Mouse (Mus musculus) G1E (cell line): ENCODE data around the gene Tenm2. TPM values are rescaled to one million over a fixed set of nuclear protein-coding genes. Genes with fewer than 3 reads are reported as not detected.

ENCODE experiments used
- ATAC-seq: 2 replicates; pipeline ENCODE4 v1.8.0; 2016; ENCODE audit warnings: mild to moderate bottlenecking; ENCODE audit not compliant: insufficient number of reproducible peaks, poor library complexity, low FRiP score, severe bottlenecking; ENCODE audit errors: extremely low read depth
- DNase-seq: peaks from one replicate; pipeline ENCODE4 v3.0.0; 2012; ENCODE audit warnings: low spot score
- H3K27me3 ChIP-seq: 2 replicates; pipeline ENCODE4 v1.6.1; 2012; ENCODE audit warnings: mild to moderate bottlenecking, low read length, inconsistent platforms; ENCODE audit not compliant: insufficient read depth
- H3K36me3 ChIP-seq: replicated peaks from 2 replicates; pipeline ENCODE3; 2012; ENCODE audit warnings: mild to moderate bottlenecking, inconsistent platforms
- H3K4me1 ChIP-seq: 2 replicates; pipeline ENCODE4 v1.6.1; 2012; ENCODE audit warnings: low read depth, low read length, inconsistent platforms, mixed read lengths; ENCODE audit not compliant: insufficient read depth
- H3K4me3 ChIP-seq: 2 replicates; pipeline ENCODE4 v1.5.1; 2012; ENCODE audit warnings: low read depth, mild to moderate bottlenecking, inconsistent platforms, low read length, moderate library complexity, mixed read lengths
- H3K9me3 ChIP-seq: replicated peaks from 2 replicates; pipeline ENCODE4 v1.6.1; 2012; ENCODE audit warnings: inconsistent platforms
- CTCF ChIP-seq: IDR thresholded peaks from 2 replicates; pipeline ENCODE4 v1.5.1; 2012; ENCODE audit warnings: low read depth, low read length, inconsistent platforms, mixed read lengths
- GATA1 ChIP-seq: IDR thresholded peaks from 2 replicates; pipeline ENCODE4 v1.6.1; 2012; ENCODE audit warnings: borderline replicate concordance, low read length, inconsistent platforms, mixed read lengths
- GATA2 ChIP-seq: IDR thresholded peaks from 2 replicates; pipeline ENCODE4 v1.6.1; 2012; ENCODE audit warnings: low read depth, low read length, inconsistent platforms, borderline replicate concordance
- POLR2AphosphoS5 ChIP-seq: IDR thresholded peaks from 2 replicates; pipeline ENCODE4 v1.6.1; 2012; ENCODE audit warnings: low read depth, low read length, inconsistent platforms; ENCODE audit not compliant: insufficient replicate concordance
- TAL1 ChIP-seq: conservative IDR thresholded peaks from 2 replicates; pipeline ENCODE4 v1.6.1; 2012; ENCODE audit warnings: low read depth, low read length, inconsistent platforms, mixed read lengths
- polyA plus RNA-seq: library from polyadenylated mRNA; stranded (reverse); fragments of >175 nt; gene quantifications from 2 replicates; pipeline ENCODE4 v1.2.3, GENCODE M21; 2012
- total RNA-seq, 2 experiments: library from RNA; stranded (forward) in 1 of 2; stranded (reverse) in 1 of 2; fragments of 200-1000 nt in 1 of 2; fragments of >200 nt in 1 of 2; fragmentation: Nextera tagmentation in 1 of 2; gene quantifications; 2 replicates each; pipeline ENCODE4 v1.2.3; 2014 to 2017

The Tenm2 gene
- total and polyA plus RNA-seq, 3 experiments = 0.44 TPM; not detected in 2

DNA sequence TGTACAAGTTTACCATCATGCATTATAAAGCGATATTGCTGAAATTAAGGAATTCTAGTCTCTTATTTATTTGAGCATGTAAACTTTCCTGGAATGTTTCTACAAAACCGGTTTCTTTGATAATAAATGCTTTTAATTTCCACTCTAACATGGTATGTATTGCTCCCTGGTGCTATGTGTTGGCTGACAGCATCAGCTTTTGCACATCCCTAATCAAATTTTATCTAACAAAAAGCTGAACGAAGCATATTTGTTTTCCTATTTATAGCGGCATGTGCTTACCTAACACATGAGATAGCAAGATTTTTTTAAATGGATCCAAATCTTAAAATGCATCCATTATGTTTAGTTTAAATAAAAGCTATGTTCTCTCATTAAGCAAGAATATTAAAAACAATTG is 434.1 kb downstream of the Tenm2 start:
- H3K27me3 ChIP-seq = no peaks in the 10 kb centered on the region
- H3K9me3 ChIP-seq = peaks cover 8% of the 10 kb centered on the region; the same call in 1 of the 2 replicates
- ATAC-seq = no peak
- DNase-seq = no peak
- no peak overlapping the region for H3K4me3 ChIP-seq
- no peaks in the 10 kb centered on the region for H3K4me1 ChIP-seq
- no peak for TF ChIP-seq GATA2
- no peak for TF ChIP-seq TAL1
- TF ChIP-seq GATA1 = no peak
- no peak for TF ChIP-seq CTCF
- no peak for TF ChIP-seq POLR2AphosphoS5
- no peaks in the 10 kb centered on the region for H3K36me3 ChIP-seq

- no peaks in the 10 kb centered on the region for H3K4me1 ChIP-seq
- no peak overlapping the region for H3K4me3 ChIP-seq
- no peak for TF ChIP-seq POLR2AphosphoS5
- no peak for TF ChIP-seq GATA1
- TF ChIP-seq GATA2 = no peak
- TF ChIP-seq TAL1 = no peak
- TF ChIP-seq CTCF = no peak
- no peak for ATAC-seq
- DNase-seq = no peak
- H3K27me3 ChIP-seq = no peaks in the 10 kb centered on the region
- no peaks in the 10 kb centered on the region for H3K36me3 ChIP-seq
- peaks cover 8% of the 10 kb centered on the region; the same call in 1 of the 2 replicates for H3K9me3 ChIP-seq
These were observed 436.4 kb downstream of the Tenm2 start for GRCm38 (mm10) chr11:36799409-36799808.

- H3K4me1 ChIP-seq = no peaks in the 10 kb centered on the region
- no peaks in the 10 kb centered on the region for H3K36me3 ChIP-seq
- no peak for DNase-seq
- H3K27me3 ChIP-seq = no peaks in the 10 kb centered on the region
- no peak overlapping the region for H3K4me3 ChIP-seq
- no peaks in the 10 kb centered on the region for H3K9me3 ChIP-seq
- TF ChIP-seq TAL1 (no peak), POLR2AphosphoS5 (no peak), CTCF (no peak), GATA1 (no peak), GATA2 (no peak)
- no peak for ATAC-seq
These were observed 477.8 kb downstream of the Tenm2 start for GRCm38 (mm10) chr11:36758009-36758408.

GRCm38 (mm10) chr11:36746286-36746685 is 489.5 kb downstream of the Tenm2 start:
- no peak overlapping the region for H3K4me3 ChIP-seq
- TF ChIP-seq CTCF (no peak), GATA2 (no peak), GATA1 (no peak), POLR2AphosphoS5 (no peak), TAL1 (no peak)
- no peaks in the 10 kb centered on the region for H3K27me3 ChIP-seq
- ATAC-seq (no peak), DNase-seq (no peak)
- H3K36me3 ChIP-seq = no peaks in the 10 kb centered on the region
- peaks cover 2% of the 10 kb centered on the region; the same call in 1 of the 2 replicates for H3K9me3 ChIP-seq
- H3K4me1 ChIP-seq = no peaks in the 10 kb centered on the region

DNA sequence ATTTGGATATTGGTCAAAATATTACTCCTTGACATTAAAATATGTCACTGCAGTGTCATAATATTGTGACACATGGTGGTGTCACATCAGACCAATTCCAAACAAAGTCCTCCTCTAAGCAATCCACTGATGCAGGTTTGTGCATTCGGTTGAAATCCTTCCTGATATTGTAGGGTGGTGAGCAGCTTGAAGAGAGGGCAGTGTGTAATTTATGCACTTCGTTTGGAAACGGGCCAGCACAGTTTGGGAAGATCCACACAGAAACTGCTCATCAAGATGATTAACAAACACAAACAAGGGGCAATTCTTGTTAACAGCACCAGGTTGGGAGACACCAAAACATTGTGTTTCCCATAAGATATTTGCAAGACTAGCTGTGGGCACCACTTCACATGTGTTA is 508.0 kb downstream of the Tenm2 start:
- H3K9me3 ChIP-seq = peaks cover 8% of the 10 kb centered on the region
- H3K4me3 ChIP-seq = no peak overlapping the region
- DNase-seq (no peak), ATAC-seq (no peak)
- no peak for TF ChIP-seq GATA1
- no peak for TF ChIP-seq GATA2
- TF ChIP-seq TAL1 = no peak
- no peak for TF ChIP-seq POLR2AphosphoS5
- TF ChIP-seq CTCF = no peak
- no peaks in the 10 kb centered on the region for H3K36me3 ChIP-seq
- no peaks in the 10 kb centered on the region for H3K27me3 ChIP-seq
- H3K4me1 ChIP-seq = no peaks in the 10 kb centered on the region

DNA sequence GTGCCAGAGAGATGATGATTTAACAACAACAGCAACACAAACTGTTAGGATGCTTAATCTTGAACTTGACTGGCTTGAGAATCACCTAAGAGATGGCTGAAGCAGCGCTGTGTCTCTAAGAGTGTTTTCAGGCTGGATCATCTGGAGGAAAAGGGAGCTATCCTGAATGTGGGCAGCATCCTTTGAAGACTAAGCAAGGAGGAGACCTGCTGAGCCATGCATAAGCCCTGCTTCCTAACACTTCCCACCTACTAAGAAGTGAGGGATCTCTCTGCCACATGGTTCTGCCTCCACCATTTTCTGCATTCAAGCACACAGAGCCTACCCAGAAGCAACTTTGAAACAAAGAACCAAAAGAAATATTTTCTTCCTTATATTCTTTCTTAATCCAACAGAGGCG is 532.9 kb downstream of the Tenm2 start:
- Histone ChIP-seq H3K4me1 (no peaks in the 10 kb centered on the region), H3K27me3 (no peaks in the 10 kb centered on the region), H3K4me3 (no peak overlapping the region), H3K9me3 (peaks cover 18% of the 10 kb centered on the region), H3K36me3 (no peaks in the 10 kb centered on the region)
- no peak for DNase-seq
- TF ChIP-seq POLR2AphosphoS5 (no peak), CTCF (no peak), GATA1 (no peak), TAL1 (no peak), GATA2 (no peak)
- no peak for ATAC-seq

GRCm38 (mm10) chr11:36700951-36701350 is 534.8 kb downstream of the Tenm2 start:
- no peaks in the 10 kb centered on the region for H3K36me3 ChIP-seq
- no peaks in the 10 kb centered on the region for H3K27me3 ChIP-seq
- no peak for ATAC-seq
- DNase-seq = no peak
- no peak for TF ChIP-seq POLR2AphosphoS5
- TF ChIP-seq GATA1 = no peak
- TF ChIP-seq CTCF = no peak
- TF ChIP-seq TAL1 = no peak
- TF ChIP-seq GATA2 = no peak
- H3K9me3 ChIP-seq = peaks cover 22% of the 10 kb centered on the region
- H3K4me3 ChIP-seq = no peak overlapping the region
- H3K4me1 ChIP-seq = no peaks in the 10 kb centered on the region
